Mouse (Mus musculus) heart, postnatal 0 days (tissue): ENCODE measurements around the gene Fbxo42. TPM values are rescaled to one million over a fixed set of nuclear protein-coding genes. Genes with fewer than 3 reads are reported as not detected.

Source experiments
- ATAC-seq: fragments of 200-750 bp; cut with Nextera tagmentation; 2 replicates; pipeline ENCODE4 v1.8.0; 2017; ENCODE audit warnings: low read depth, moderate number of reproducible peaks, moderate library complexity; ENCODE audit not compliant: insufficient read depth
- DNase-seq: peaks from one replicate; pipeline ENCODE4 v3.0.0-alpha.2; 2016; ENCODE audit warnings: low spot score
- H3K27ac ChIP-seq: fragments of 300-500 bp; sonication (generic); 2 replicates; pipeline ENCODE4 v1.5.1; 2014; ENCODE audit warnings: low read depth, mild to moderate bottlenecking
- H3K27me3 ChIP-seq: fragments of 300-500 bp; sonication (generic); 2 replicates; pipeline ENCODE4 v1.6.1; 2014; ENCODE audit warnings: low read length, mixed read lengths; ENCODE audit not compliant: control insufficient read depth, insufficient read depth
- H3K36me3 ChIP-seq: fragments of 300-500 bp; sonication (generic); replicated peaks from 2 replicates; pipeline ENCODE4 v1.6.1; 2014; ENCODE audit warnings: low read length, mixed read lengths; ENCODE audit not compliant: control insufficient read depth, insufficient read depth
- H3K4me1 ChIP-seq: fragments of 300-500 bp; sonication (generic); 2 replicates; pipeline ENCODE4 v1.6.1; 2014; ENCODE audit warnings: antibody characterized with exemption; ENCODE audit not compliant: control insufficient read depth, insufficient read depth
- H3K4me2 ChIP-seq: fragments of 300-500 bp; sonication (generic); 2 replicates; pipeline ENCODE4 v1.6.1; 2014; ENCODE audit warnings: low read depth, mild to moderate bottlenecking, low read length, moderate library complexity
- H3K4me3 ChIP-seq: fragments of 300-500 bp; sonication (generic); 2 replicates; pipeline ENCODE4 v1.5.1; 2014; ENCODE audit warnings: low read depth, low read length
- H3K9ac ChIP-seq: fragments of 300-500 bp; sonication (generic); replicated peaks from 2 replicates; pipeline ENCODE4 v1.6.1; 2014; ENCODE audit warnings: low read depth, low read length, mixed read lengths
- H3K9me3 ChIP-seq: fragments of 300-500 bp; sonication (generic); replicated peaks from 2 replicates; pipeline ENCODE4 v1.6.1; 2016; ENCODE audit warnings: low read length; ENCODE audit not compliant: control insufficient read depth
- CTCF ChIP-seq: IDR thresholded peaks from 2 replicates; pipeline ENCODE4 v1.5.1; 2016; ENCODE audit warnings: antibody characterized with exemption, control low read depth, low read depth
- EP300 ChIP-seq: IDR thresholded peaks from 2 replicates; pipeline ENCODE4 v1.6.1; 2016; ENCODE audit warnings: antibody characterized with exemption, low read depth
- WGBS: fragments of 180-500 bp; shearing (Covaris S2); extraction: QIAGEN DNeasy Blood & Tissue Kit; methylation state at CpG from one replicate; pipeline ENCODE4 v1.1.7; 2014; 5-methylcytosine and 5-hydroxymethylcytosine counted together
- polyA plus RNA-seq: library from polyadenylated mRNA; unstranded; fragments of >200 nt; fragmentation: Nextera tagmentation; extraction: Ambion mirVana; gene quantifications from 2 replicates; pipeline ENCODE4 v1.2.1, GENCODE M21; 2015
- total RNA-seq: library from RNA; depleted of rRNA; stranded (reverse); fragments of >200 nt; gene quantifications from 2 replicates; pipeline ENCODE4 v1.2.3, GENCODE M21; 2014; ENCODE audit warnings: low replicate concordance; rRNA removed

The Fbxo42 gene
- 8.2 and 9.5 TPM in 2 replicates for total RNA-seq
- 9.0 and 9.1 TPM in 2 replicates for polyA plus RNA-seq

DNA sequence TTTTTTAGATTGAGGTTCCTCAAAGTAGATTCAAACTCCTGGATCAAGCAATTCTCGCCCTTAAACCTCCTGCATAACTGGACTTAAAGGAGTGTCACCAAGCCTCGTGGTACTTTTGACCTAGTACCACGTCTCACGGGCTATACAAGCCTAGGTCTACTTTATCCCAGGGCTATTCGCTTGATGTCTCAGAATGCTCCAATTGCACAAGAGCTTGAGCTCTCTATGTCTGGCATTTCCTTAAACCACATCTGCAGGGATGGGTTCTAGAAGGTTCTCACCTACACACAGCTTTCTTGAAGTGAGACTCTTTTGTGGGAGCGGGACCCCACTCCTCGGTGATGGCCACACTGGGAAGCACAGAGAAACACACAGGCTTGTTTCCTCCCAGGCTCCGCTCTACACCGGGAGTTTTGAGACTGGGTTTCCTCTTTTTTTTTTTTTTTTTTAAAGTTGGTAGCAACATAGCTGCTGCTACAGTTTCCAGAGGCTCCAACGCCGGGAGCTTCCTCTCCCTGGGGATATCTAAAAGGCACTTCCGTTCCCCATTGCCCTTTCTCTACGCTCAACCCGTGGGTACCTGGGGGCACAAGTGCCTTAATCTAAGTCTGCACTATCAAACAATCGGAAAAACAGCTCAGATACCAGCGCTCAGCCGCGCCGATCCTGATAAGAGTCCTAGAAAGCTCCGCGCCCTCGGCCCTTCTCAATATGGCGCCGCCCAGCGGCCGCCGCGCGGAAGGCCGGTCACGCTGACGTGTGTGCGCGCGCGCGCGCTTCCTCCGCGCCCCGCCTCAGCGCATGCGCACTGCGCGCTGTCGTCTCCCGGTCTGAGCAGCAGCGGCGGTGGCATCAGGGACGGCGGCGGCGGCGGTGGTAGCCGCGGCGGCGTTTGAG is at the start of gene Fbxo42:
TSS of gene Fbxo42 (plus strand) at position 802 of the 897 bp plus-strand sequence.
- Histone ChIP-seq H3K27ac (peak within 1 kb of the TSS; percentile 94), H3K4me1 (peaks cover 13% of the 10 kb centered on the region; the same call in 1 of the 2 replicates), H3K36me3 (no peaks in the 10 kb centered on the region), H3K27me3 (no peaks in the 10 kb centered on the region), H3K9me3 (no peaks in the 10 kb centered on the region), H3K4me3 (peak within 1 kb of the TSS; percentile 94), H3K9ac (peak within 1 kb of the TSS; percentile 92), H3K4me2 (peak within 1 kb of the TSS; percentile 87)
- ATAC-seq, result peak; percentile 91
- DNase-seq, result peak; percentile 90
- 7% methylated on average over 45 of the region's 58 CpGs for WGBS
- no peak; the same call in 1 of the 2 replicates for TF ChIP-seq EP300
- TF ChIP-seq CTCF, result peak; percentile 35

DNA sequence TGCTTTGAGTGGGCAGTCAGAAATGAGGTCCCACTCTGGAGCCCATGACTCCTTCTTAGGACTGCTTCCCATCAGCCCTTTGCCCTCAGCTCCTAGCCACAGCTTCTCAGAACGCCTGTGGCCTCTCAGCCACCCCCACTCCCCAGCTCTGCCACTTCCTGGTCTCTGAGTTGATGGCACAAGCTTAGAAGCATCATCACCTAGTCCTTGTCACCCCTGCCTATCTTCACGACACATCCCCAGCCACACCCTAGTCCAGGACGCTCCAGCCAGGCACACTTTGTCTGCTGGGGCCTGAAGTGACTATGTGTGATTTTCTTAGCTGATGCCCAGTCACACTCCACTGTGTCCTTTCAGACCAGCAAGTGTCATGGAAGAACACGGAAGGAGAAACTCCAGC is 48.8 kb upstream of the Fbxo42 start:
- WGBS, result 49% methylated on average over 4 of the region's 4 CpGs
- Histone ChIP-seq H3K9ac (no peak overlapping the region), H3K4me2 (no peak overlapping the region), H3K4me1 (no peaks in the 10 kb centered on the region), H3K4me3 (no peak overlapping the region), H3K27ac (no peak overlapping the region), H3K36me3 (no peaks in the 10 kb centered on the region), H3K27me3 (no peaks in the 10 kb centered on the region), H3K9me3 (no peaks in the 10 kb centered on the region)
- DNase-seq (no peak), ATAC-seq (no peak)
- TF ChIP-seq CTCF, result no peak
- TF ChIP-seq EP300, result no peak

DNA sequence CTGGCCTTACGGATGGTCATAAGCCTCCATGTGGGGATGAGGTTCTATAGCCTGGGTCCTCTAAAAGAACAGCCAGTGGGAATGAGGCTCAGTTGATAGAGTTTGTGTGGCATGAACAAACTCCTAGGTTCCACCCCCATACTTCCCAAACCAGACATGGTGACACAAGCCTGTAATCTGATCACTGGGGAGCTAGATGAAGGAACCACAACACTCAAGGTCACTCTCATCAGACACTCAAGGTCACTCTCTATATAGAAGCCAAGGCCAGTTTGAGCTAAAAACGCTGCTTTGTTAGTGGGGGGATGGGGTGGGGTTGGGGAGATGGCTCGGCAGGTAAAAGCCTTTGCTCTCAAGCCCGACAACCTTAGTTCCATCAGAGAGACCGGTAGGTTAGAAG is 47.8 kb upstream of the Fbxo42 start:
- Histone ChIP-seq H3K27me3 (no peaks in the 10 kb centered on the region), H3K4me2 (no peak overlapping the region), H3K27ac (no peak overlapping the region), H3K4me3 (no peak overlapping the region), H3K9ac (no peak overlapping the region), H3K4me1 (no peaks in the 10 kb centered on the region), H3K36me3 (no peaks in the 10 kb centered on the region), H3K9me3 (no peaks in the 10 kb centered on the region)
- no peak for DNase-seq
- TF ChIP-seq CTCF (no peak), EP300 (no peak)
- no peak for ATAC-seq
- WGBS, result 67% methylated on average over 5 of the region's 5 CpGs

DNA sequence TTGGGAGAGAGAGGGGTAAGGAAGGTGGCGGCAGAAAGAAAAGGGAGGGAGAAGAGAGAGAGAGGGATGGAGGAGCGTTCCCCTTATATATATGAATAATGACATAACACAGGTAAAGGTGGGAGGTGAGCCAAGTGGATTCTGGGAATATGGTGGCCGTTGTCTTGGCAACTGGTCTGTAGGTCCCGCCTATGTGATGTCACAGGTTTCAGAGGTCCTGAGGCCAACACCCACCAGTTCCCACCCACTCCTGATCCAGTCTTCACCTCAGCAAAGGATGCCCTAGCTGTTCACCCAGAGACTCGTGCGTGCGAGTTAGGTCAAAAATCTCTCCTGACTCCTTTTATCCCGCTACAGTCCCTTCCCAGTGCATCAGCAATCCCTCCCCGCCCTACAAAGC is 46.4 kb upstream of the Fbxo42 start:
- Histone ChIP-seq H3K4me1 (no peaks in the 10 kb centered on the region), H3K27me3 (no peaks in the 10 kb centered on the region), H3K27ac (no peak overlapping the region), H3K9me3 (no peaks in the 10 kb centered on the region), H3K9ac (no peak overlapping the region), H3K4me2 (no peak overlapping the region), H3K36me3 (no peaks in the 10 kb centered on the region), H3K4me3 (no peak overlapping the region)
- DNase-seq (no peak), ATAC-seq (no peak)
- TF ChIP-seq EP300, result no peak
- no peak for TF ChIP-seq CTCF
- 84% methylated on average over 9 of the region's 9 CpGs for WGBS

DNA sequence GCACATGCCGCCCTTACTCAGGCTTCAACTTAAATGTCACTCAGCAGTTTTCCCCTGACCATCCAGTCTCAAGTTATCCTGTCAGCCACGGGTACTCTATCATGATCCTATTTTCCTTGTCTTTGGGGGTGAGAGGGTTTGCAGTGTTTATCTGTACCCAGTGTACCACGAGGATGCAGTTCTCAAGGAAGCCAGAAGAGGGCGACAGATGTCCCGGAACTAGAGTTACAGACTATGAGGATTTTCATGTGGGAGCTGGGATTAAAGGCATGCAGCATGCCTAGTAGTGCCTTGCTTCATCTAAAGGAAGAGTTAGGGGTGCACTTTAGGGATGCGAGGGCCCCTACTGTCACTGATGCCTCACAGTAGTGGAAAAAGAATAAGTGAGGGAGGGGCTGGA is 45.9 kb upstream of the Fbxo42 start:
- no peaks in the 10 kb centered on the region for H3K27me3 ChIP-seq
- DNase-seq, result no peak
- H3K27ac ChIP-seq, result no peak overlapping the region
- WGBS, result 64% methylated on average over 6 of the region's 6 CpGs
- ATAC-seq, result no peak
- H3K4me3 ChIP-seq, result no peak overlapping the region
- H3K36me3 ChIP-seq, result no peaks in the 10 kb centered on the region
- H3K4me1 ChIP-seq, result no peaks in the 10 kb centered on the region
- no peak overlapping the region for H3K9ac ChIP-seq
- peak; percentile 45 for TF ChIP-seq CTCF
- no peak for TF ChIP-seq EP300
- H3K9me3 ChIP-seq, result no peaks in the 10 kb centered on the region
- H3K4me2 ChIP-seq, result no peak overlapping the region
